Mouse (Mus musculus) E14TG2a.4 (cell line): ENCODE data around the gene Tnfrsf9.

Experiments
- H3K27me3 ChIP-seq: 2 replicates; pipeline ENCODE4 v1.6.1; 2014; ENCODE audit warnings: low read length, control low read depth; ENCODE audit not compliant: insufficient read depth
- H3K36me3 ChIP-seq: 2 replicates; pipeline ENCODE4 v1.6.1; 2014; ENCODE audit warnings: low read length, control low read depth; ENCODE audit not compliant: insufficient read depth
- H3K4me1 ChIP-seq: replicated peaks from 2 replicates; pipeline ENCODE4 v1.6.1; 2014; ENCODE audit warnings: low read depth, low read length, control low read depth
- H3K4me3 ChIP-seq: replicated peaks from 2 replicates; pipeline ENCODE4 v1.5.1; 2014; ENCODE audit warnings: mild to moderate bottlenecking, low read length
- H3K9me3 ChIP-seq: 2 replicates; pipeline ENCODE4 v1.6.1; 2014; ENCODE audit warnings: low read length, control low read depth
- CTCF ChIP-seq: conservative IDR thresholded peaks from 2 replicates; pipeline ENCODE4 v1.5.1; 2014; ENCODE audit warnings: low read length
- NANOG ChIP-seq: IDR thresholded peaks from 2 replicates; pipeline ENCODE4 v1.6.1; 2014; ENCODE audit warnings: borderline replicate concordance, low read length, mixed read lengths
- POU5F1 ChIP-seq: IDR thresholded peaks from 2 replicates; pipeline ENCODE4 v1.6.1; 2014; ENCODE audit warnings: low read length, borderline replicate concordance

The Tnfrsf9 gene

GRCm38 (mm10) chr4:150914290-150914733 is at the start of gene Tnfrsf9, which contains the start of gene Park7:
Tnfrsf9 (plus strand) TSS chr4:150914562.
Park7 (minus strand) TSS chr4:150914437.
- TF ChIP-seq CTCF (peak; percentile 8; the same call in 1 of the 2 replicates), POU5F1 (no peak)
- Histone ChIP-seq H3K9me3 (peaks cover 3% of the 10 kb centered on the region), H3K4me1 (peaks cover 52% of the 10 kb centered on the region), H3K4me3 (peak within 1 kb of the TSS; percentile 89), H3K27me3 (no peaks in the 10 kb centered on the region), H3K36me3 (no peaks in the 10 kb centered on the region)

- Histone ChIP-seq H3K36me3 (peaks cover 46% of the 10 kb centered on the region), H3K27me3 (no peaks in the 10 kb centered on the region), H3K4me1 (peaks cover 26% of the 10 kb centered on the region), H3K4me3 (no peak overlapping the region), H3K9me3 (no peaks in the 10 kb centered on the region)
- TF ChIP-seq POU5F1 (no peak), NANOG (no peak), CTCF (peak; percentile 41)
Measured at GRCm38 (mm10) chr4:150865371-150865770, 49.0 kb upstream of the Tnfrsf9 start.

GRCm38 (mm10) chr4:150866069-150866468 is 48.3 kb upstream of the Tnfrsf9 start:
- Histone ChIP-seq H3K4me1 (peaks cover 31% of the 10 kb centered on the region), H3K36me3 (peaks cover 48% of the 10 kb centered on the region), H3K27me3 (no peaks in the 10 kb centered on the region), H3K4me3 (no peak overlapping the region), H3K9me3 (no peaks in the 10 kb centered on the region)
- no peak for TF ChIP-seq POU5F1
- TF ChIP-seq NANOG = no peak
- TF ChIP-seq CTCF = no peak

- TF ChIP-seq CTCF (no peak), NANOG (no peak), POU5F1 (no peak)
Measured at GRCm38 (mm10) chr4:150866494-150866893, 47.9 kb upstream of the Tnfrsf9 start.

DNA sequence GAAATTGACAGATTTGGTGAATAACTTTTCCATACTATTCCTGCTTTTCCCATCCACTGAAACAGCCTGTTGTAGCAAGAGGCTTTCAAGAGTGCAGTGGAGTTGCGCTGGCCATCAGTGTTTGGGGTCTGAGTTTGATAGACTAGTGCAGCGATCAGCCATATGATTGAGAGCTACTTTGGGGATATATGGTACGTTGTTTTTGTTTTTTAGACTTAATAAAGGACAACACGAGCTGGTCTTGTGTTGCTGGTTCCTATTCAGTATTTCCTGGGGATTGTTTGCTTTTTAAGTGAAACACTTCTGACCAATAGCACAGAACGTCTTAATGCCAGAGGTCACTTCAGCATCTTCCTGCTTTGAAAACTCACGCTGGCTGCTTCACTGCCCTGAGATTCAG is 46.2 kb upstream of the Tnfrsf9 start:
- Histone ChIP-seq H3K27me3 (no peaks in the 10 kb centered on the region), H3K4me3 (no peak overlapping the region), H3K9me3 (no peaks in the 10 kb centered on the region), H3K36me3 (peaks cover 48% of the 10 kb centered on the region), H3K4me1 (peaks cover 50% of the 10 kb centered on the region)
- TF ChIP-seq NANOG (no peak), POU5F1 (no peak), CTCF (no peak)

More at GRCm38 (mm10) chr4:150866494-150866893, 47.9 kb upstream of the Tnfrsf9 start:
- no peaks in the 10 kb centered on the region for H3K27me3 ChIP-seq
- no peaks in the 10 kb centered on the region for H3K9me3 ChIP-seq
- peaks cover 48% of the 10 kb centered on the region for H3K36me3 ChIP-seq
- H3K4me3 ChIP-seq = no peak overlapping the region
- H3K4me1 ChIP-seq = peaks cover 36% of the 10 kb centered on the region

DNA sequence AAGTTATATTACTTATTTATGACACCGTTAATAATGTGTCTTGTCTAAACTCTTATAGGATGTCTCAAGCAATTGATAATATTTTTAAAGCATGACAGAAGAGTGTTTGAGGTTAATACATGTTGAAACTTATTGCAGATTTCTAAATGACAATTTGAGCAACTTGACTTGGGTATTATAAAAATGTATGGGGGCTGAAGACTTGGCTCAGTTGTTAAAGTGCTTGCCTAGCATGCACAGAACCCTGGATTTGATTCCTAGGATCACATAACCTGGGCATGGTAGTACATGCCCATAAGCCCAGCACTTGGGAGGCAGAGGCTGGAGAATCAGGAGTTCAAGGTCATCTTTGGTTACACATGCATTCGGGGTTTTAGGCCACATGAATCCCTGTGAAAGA is 45.5 kb upstream of the Tnfrsf9 start:
- no peak for TF ChIP-seq POU5F1
- TF ChIP-seq NANOG = no peak
- no peak for TF ChIP-seq CTCF
- H3K4me3 ChIP-seq = no peak overlapping the region
- H3K4me1 ChIP-seq = peaks cover 53% of the 10 kb centered on the region
- H3K9me3 ChIP-seq = no peaks in the 10 kb centered on the region
- peaks cover 48% of the 10 kb centered on the region for H3K36me3 ChIP-seq
- no peaks in the 10 kb centered on the region for H3K27me3 ChIP-seq

GRCm38 (mm10) chr4:150869276-150870197 is 44.8 kb upstream of the Tnfrsf9 start:
- Histone ChIP-seq H3K4me1 (peaks cover 60% of the 10 kb centered on the region), H3K9me3 (no peaks in the 10 kb centered on the region), H3K27me3 (no peaks in the 10 kb centered on the region), H3K36me3 (peaks cover 48% of the 10 kb centered on the region), H3K4me3 (no peak overlapping the region)
- TF ChIP-seq POU5F1 (no peak), CTCF (no peak), NANOG (no peak)

DNA sequence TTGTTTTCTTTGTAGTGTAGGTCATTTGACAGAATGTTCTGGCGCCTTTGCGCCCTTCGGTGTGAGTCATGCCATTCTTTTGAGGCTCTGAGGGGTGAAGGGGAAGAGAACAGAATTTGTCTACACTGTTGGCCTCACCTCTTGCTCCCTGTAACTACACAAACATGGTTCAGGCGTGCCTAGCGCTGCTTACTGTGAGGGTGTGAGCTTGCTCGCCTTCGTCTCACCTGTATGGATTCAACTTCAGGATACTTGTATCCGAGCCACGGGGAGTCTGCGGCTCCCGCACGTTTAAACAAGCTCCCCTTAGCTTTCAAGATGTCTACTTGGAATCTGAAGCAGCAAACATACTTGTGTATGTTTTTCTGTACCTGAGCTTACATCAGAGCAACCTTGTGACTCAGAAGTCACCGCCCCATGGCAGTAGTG is 43.4 kb upstream of the Tnfrsf9 start:
- peak overlapping the region; percentile 14; the same call in 1 of the 2 replicates for H3K4me3 ChIP-seq
- TF ChIP-seq NANOG (no peak), POU5F1 (no peak), CTCF (no peak)
- no peaks in the 10 kb centered on the region for H3K27me3 ChIP-seq
- H3K4me1 ChIP-seq = peaks cover 71% of the 10 kb centered on the region
- no peaks in the 10 kb centered on the region for H3K9me3 ChIP-seq
- peaks cover 38% of the 10 kb centered on the region for H3K36me3 ChIP-seq
